Mouse (Mus musculus): Measurements from ENCODE around the gene Hmgcl. TPM values are rescaled to one million over a fixed set of nuclear protein-coding genes. Genes with fewer than 3 reads are reported as not detected.

The Hmgcl gene
- polyA plus RNA-seq (2014; fragmentation: Illumina TruSeq; extraction: RNeasy Lipid Tissue Mini Kit (QIAGEN cat#74804)), result 3.6 TPM

DNA sequence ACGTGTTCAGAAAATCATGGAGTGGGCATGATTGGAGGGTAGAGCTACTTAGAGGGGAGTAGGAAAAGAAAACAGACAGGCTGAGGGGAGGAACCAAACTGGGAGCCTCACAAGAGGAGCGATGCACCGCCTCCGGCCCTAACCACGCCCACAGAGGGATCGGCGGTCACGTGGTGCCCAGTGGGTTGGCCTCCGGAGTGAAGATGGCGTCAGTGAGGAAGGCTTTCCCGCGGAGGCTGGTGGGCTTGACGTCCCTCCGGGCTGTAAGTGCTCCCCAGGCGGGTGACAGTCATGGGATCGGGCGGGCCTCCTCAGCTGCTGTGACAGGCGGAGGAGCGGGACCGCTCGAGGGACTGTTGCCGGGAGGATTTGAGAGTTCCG is at the start of gene Hmgcl:
Hmgcl (plus strand) TSS at position 171 of the 381 bp plus-strand sequence.

DNA sequence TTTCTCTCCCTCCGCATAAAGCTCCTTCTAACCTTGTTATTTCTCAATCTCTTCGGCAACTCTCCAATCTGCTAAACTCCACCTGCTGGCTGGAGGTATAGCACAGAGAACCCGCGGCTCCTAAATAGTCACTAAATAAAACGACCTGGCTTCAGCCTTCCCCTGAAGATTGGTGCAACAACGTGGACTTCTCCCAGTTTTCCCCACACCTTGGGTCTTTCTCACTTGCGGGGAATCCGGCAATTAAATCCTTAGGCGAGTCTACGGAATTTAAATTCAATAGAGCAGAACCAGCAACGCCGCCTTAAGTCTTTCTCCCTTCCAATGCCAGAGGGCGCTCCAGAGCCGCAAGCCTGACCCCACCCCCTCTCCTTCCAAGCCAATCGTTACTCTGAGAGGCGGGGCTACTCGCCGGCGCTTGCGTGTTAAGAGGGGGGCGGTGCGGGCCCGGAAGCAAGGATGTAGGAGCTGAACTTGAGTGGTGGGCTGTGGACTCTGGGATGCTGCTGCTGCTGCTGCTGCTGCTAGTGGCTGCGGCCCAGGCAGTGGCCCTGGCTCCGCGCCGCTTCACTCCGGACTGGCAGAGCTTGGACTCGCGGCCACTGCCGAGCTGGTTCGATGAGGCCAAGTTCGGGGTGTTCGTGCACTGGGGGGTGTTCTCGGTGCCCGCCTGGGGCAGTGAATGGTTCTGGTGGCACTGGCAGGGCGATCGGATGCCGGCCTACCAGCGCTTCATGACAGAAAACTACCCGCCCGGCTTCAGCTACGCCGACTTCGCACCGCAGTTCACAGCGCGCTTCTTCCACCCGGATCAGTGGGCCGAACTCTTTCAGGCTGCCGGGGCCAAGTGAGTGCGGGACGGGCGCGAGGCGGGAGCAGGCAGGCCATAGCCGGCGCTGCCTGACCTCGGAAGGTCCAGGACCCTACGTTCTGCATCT is 25.7 kb upstream of the Hmgcl start, which contains the start of gene Fuca1:
Fuca1 (plus strand) TSS at position 432 of the 938 bp plus-strand sequence.

DNA sequence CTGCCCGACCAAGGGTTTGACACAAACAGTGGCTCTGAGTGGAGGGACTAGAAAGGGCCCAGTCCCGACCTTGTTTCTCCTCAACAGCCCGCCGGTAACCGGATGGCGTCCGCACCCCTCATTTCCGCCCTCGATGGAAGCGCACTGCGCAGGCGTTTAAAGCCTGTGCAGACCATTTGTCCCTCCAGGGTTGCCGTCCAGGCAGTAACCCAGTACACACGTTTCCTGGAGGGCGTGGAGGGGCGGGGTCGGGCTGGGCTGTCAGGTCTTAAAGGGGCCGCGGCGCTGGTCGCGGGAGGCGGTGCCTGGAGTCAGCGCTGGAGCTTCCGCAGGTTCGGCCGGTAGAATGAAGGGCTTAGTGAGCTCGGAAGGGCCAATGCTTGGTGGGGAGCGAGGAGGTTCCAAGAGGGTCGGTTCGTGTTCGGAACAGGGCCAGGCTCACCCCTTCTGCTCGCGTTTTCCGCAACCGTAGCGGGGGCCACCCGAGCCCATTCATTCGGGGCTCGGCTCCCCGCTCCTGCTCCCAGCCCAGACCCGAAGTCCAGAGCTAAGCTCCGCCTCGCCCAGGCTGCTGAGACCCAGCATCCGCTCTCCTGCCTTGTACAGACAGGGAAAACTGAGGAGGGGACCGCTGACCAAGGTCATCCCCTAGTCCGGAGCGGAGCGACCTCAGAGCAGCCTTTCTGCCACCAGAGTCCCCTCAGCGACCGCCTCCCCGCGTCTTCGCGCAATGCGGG is 17.4 kb downstream of the Hmgcl start, which contains the start of gene Gale:
Gale (plus strand) TSS at position 271 of the 737 bp plus-strand sequence.

GRCm38 (mm10) chr4:135972556-135972906 is 26.3 kb downstream of the Hmgcl start, which contains the start of gene Lypla2:
Lypla2 (minus strand) TSS chr4:135972626.

GRCm38 (mm10) chr4:135986943-135987710 is 40.9 kb downstream of the Hmgcl start, which contains the start of gene Pithd1:
Pithd1 (minus strand) TSS chr4:135987264.

Other genes starting within 250 kb of the Hmgcl start
- not detected for gene Il22ra1, start 218.3 kb upstream of the Hmgcl start, polyA plus RNA-seq (2014; fragmentation: Illumina TruSeq; extraction: RNeasy Lipid Tissue Mini Kit (QIAGEN cat#74804))
- not detected for gene Myom3, start 186.7 kb upstream of the Hmgcl start, polyA plus RNA-seq (2014; fragmentation: Illumina TruSeq; extraction: RNeasy Lipid Tissue Mini Kit (QIAGEN cat#74804))
- 390 TPM for gene Srsf10, start 90.7 kb upstream of the Hmgcl start, polyA plus RNA-seq (2014; fragmentation: Illumina TruSeq; extraction: RNeasy Lipid Tissue Mini Kit (QIAGEN cat#74804))
- 481 TPM for gene Pnrc2, start 72.6 kb upstream of the Hmgcl start, polyA plus RNA-seq (2014; fragmentation: Illumina TruSeq; extraction: RNeasy Lipid Tissue Mini Kit (QIAGEN cat#74804))
- 0.34 TPM for gene Cnr2, start 51.1 kb upstream of the Hmgcl start, polyA plus RNA-seq (2014; fragmentation: Illumina TruSeq; extraction: RNeasy Lipid Tissue Mini Kit (QIAGEN cat#74804))
- 13.7 TPM for gene Fuca1, start 25.7 kb upstream of the Hmgcl start, polyA plus RNA-seq (2014; fragmentation: Illumina TruSeq; extraction: RNeasy Lipid Tissue Mini Kit (QIAGEN cat#74804))
- gene Gale, start 17.3 kb downstream of the Hmgcl start, polyA plus RNA-seq (2014; fragmentation: Illumina TruSeq; extraction: RNeasy Lipid Tissue Mini Kit (QIAGEN cat#74804)), result not detected
- gene Lypla2, start 26.2 kb downstream of the Hmgcl start, polyA plus RNA-seq (2014; fragmentation: Illumina TruSeq; extraction: RNeasy Lipid Tissue Mini Kit (QIAGEN cat#74804)), result not detected
- 34.8 TPM for gene Pithd1, start 40.8 kb downstream of the Hmgcl start, polyA plus RNA-seq (2014; fragmentation: Illumina TruSeq; extraction: RNeasy Lipid Tissue Mini Kit (QIAGEN cat#74804))
- gene Eloa, start 75.3 kb downstream of the Hmgcl start, polyA plus RNA-seq (2014; fragmentation: Illumina TruSeq; extraction: RNeasy Lipid Tissue Mini Kit (QIAGEN cat#74804)), result 21.2 TPM
- gene Rpl11, start 107.0 kb downstream of the Hmgcl start, polyA plus RNA-seq (2014; fragmentation: Illumina TruSeq; extraction: RNeasy Lipid Tissue Mini Kit (QIAGEN cat#74804)), result 412 TPM
- 9.9 TPM for gene Id3, start 197.0 kb downstream of the Hmgcl start, polyA plus RNA-seq (2014; fragmentation: Illumina TruSeq; extraction: RNeasy Lipid Tissue Mini Kit (QIAGEN cat#74804))
- gene E2f2, start 225.9 kb downstream of the Hmgcl start, polyA plus RNA-seq (2014; fragmentation: Illumina TruSeq; extraction: RNeasy Lipid Tissue Mini Kit (QIAGEN cat#74804)), result 1.2 TPM